Mouse (Mus musculus): ENCODE data around the gene Pla2g2c.

GRCm38 (mm10) chr4:138757416-138757815, 32.8 kb downstream of the Pla2g2c start, which contains the start of gene Pla2g2f:
- no peak for TF ChIP-seq CTCF (IDR thresholded peaks at IDR 0.05; ENCODE audit: low read depth)
- TF ChIP-seq EP300 (IDR thresholded peaks at IDR 0.05; ENCODE audit: low read depth) = no peak
